Mouse (Mus musculus): ENCODE data around the gene Rnf141.

DNA sequence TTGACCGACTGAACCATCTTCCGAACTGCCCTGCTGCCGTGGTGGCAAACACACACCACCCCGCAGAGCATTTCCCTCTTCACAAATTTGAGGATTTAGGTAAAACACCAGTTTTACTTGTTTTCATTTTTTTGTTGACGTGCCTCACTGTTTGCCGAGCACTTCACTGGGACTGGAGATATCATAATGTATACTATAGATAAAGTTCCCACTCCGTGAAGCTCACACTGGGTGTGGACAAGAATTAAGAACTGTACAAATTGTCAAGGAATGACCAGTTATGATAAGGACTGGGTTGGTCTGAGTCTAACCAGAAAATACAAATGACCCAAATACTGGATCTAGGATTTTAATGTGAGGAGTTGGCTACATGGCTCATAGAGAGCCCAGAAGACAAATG, 65.3 kb downstream of the Rnf141 start:
- no peak for TF ChIP-seq CTCF (IDR thresholded peaks at IDR 0.05; ENCODE audit: control insufficient read depth, insufficient read depth, insufficient replicate concordance, low read depth, low read length)
- TF ChIP-seq POLR2A (IDR thresholded peaks at IDR 0.05; ENCODE audit: control insufficient read depth, low read depth, low read length): no peak
